Mouse (Mus musculus) ES-Bruce4 (cell line): Measurements from ENCODE around the gene Cnot1. TPM values are rescaled to one million over a fixed set of nuclear protein-coding genes. Genes with fewer than 3 reads are reported as not detected.
"Not testable (repeated sequence)": the region's sequence is repeated elsewhere in the genome, so short reads cannot be mapped to it uniquely, and the experiment has no call there.

Experiments
- H3K27ac ChIP-seq: 2 replicates; pipeline ENCODE4 v1.5.1; 2012; ENCODE audit warnings: low read length, inconsistent platforms; ENCODE audit not compliant: insufficient read depth
- H3K27me3 ChIP-seq: 2 replicates; pipeline ENCODE4 v1.6.1; 2012; ENCODE audit warnings: mild to moderate bottlenecking, low read length, inconsistent platforms; ENCODE audit not compliant: control insufficient read depth, poor library complexity, insufficient read depth, severe bottlenecking
- H3K36me3 ChIP-seq: 2 replicates; pipeline ENCODE4 v1.6.1; 2012; ENCODE audit warnings: inconsistent platforms, mild to moderate bottlenecking, low read length, moderate library complexity; ENCODE audit not compliant: control insufficient read depth, poor library complexity, insufficient read depth, severe bottlenecking
- H3K4me1 ChIP-seq: one replicate; pipeline ENCODE4 v1.8.1; 2011; ENCODE audit warnings: low read length; ENCODE audit not compliant: control insufficient read depth, insufficient read depth
- H3K4me3 ChIP-seq: 2 replicates; pipeline ENCODE4 v1.5.1; 2011; ENCODE audit warnings: low read depth, mild to moderate bottlenecking, low read length
- H3K9ac ChIP-seq: 2 replicates; pipeline ENCODE4 v1.6.1; 2012; ENCODE audit warnings: low read depth, mild to moderate bottlenecking, inconsistent platforms; ENCODE audit not compliant: poor library complexity, severe bottlenecking
- H3K9me3 ChIP-seq: replicated peaks from 2 replicates; pipeline ENCODE4 v1.6.1; 2012; ENCODE audit warnings: mild to moderate bottlenecking, low read length, inconsistent platforms; ENCODE audit not compliant: control insufficient read depth, poor library complexity, insufficient read depth, severe bottlenecking
- CTCF ChIP-seq: IDR thresholded peaks from one replicate; pipeline ENCODE4 v1.8.1; 2011; ENCODE audit warnings: low read depth, low read length
- EP300 ChIP-seq: IDR thresholded peaks from 2 replicates; pipeline ENCODE4 v1.6.1; 2011; ENCODE audit warnings: low read depth, low read length; ENCODE audit not compliant: insufficient read depth
- POLR2A ChIP-seq: IDR thresholded peaks from one replicate; pipeline ENCODE4 v1.8.1; 2011; ENCODE audit warnings: low read length; ENCODE audit not compliant: insufficient read depth
- polyA plus RNA-seq: library from polyadenylated mRNA; stranded (reverse); fragments of >200 nt; gene quantifications from 2 replicates; pipeline ENCODE4 v1.2.4, GENCODE M21; 2011; ENCODE audit warnings: low read depth; ENCODE audit not compliant: missing spikeins, insufficient read depth, insufficient read length

Gene Cnot1
- polyA plus RNA-seq, 1 experiment: 465 TPM

- H3K27ac ChIP-seq: no peak overlapping the region
- H3K4me1 ChIP-seq: peaks cover 3% of the 10 kb centered on the region
- no peak overlapping the region for H3K9ac ChIP-seq
- no peak for TF ChIP-seq CTCF
- TF ChIP-seq EP300: no peak
- TF ChIP-seq POLR2A: no peak
- H3K27me3 ChIP-seq: no peaks in the 10 kb centered on the region
- peaks cover 56% of the 10 kb centered on the region for H3K36me3 ChIP-seq
- H3K4me3 ChIP-seq: no peak overlapping the region
- H3K9me3 ChIP-seq: no peaks in the 10 kb centered on the region
These were observed 5.0 kb downstream of the Cnot1 start for GRCm38 (mm10) chr8:95802231-95802630.

GRCm38 (mm10) chr8:95801476-95802064, 5.7 kb downstream of the Cnot1 start:
- Histone ChIP-seq H3K36me3 (peaks cover 56% of the 10 kb centered on the region), H3K4me3 (no peak overlapping the region), H3K4me1 (peaks cover 3% of the 10 kb centered on the region), H3K9me3 (no peaks in the 10 kb centered on the region), H3K9ac (no peak overlapping the region), H3K27me3 (no peaks in the 10 kb centered on the region), H3K27ac (no peak overlapping the region; the same call in 1 of the 2 replicates)
- TF ChIP-seq EP300: no peak
- TF ChIP-seq POLR2A: no peak
- no peak for TF ChIP-seq CTCF

DNA sequence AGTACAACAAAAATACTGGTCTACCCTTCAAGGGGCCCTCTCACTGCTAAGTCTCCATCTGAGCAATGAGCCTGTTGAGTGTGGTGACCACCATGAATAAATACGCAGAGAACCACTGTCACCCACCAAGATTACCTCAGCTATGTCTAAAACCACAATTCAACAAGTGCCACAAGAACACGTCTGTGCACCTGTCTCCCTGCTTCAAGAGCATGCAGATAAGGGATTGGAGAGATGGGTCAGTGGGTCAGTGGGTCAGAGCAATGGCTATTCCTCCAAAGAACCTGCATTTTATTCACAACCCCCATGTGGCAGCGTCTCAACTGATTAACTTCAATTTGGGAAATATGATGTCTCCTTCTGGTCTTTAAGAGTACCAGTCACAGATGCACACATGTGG, 6.9 kb downstream of the Cnot1 start:
- peak overlapping the region; percentile 19; the same call in 1 of the 2 replicates for H3K27ac ChIP-seq
- H3K36me3 ChIP-seq: peaks cover 56% of the 10 kb centered on the region

DNA sequence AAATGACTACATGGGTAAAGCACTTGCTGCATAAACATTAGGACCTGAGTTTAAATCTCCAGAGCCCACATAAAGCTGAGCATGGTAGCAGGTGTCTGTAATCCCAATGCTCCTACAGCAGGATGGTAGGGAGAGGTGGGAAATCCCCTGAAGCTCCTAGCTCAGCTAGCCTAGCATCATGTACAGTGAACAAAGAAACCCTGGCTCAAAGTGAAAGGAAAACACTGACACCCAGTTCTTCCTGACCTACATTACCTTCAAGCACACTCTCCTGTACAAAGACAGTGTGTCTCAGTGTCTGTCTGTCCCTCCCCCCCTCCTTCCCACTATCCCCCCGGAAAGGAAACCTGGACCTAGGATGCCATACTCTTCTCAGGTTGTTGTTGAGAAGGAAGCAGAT, 7.4 kb downstream of the Cnot1 start:
- TF ChIP-seq POLR2A (no peak), EP300 (no peak), CTCF (no peak)
- Histone ChIP-seq H3K36me3 (peaks cover 52% of the 10 kb centered on the region), H3K9me3 (no peaks in the 10 kb centered on the region), H3K27ac (peak overlapping the region; percentile 19; the same call in 1 of the 2 replicates), H3K4me1 (peaks cover 3% of the 10 kb centered on the region), H3K4me3 (no peak overlapping the region), H3K9ac (no peak overlapping the region), H3K27me3 (no peaks in the 10 kb centered on the region)

More for the DNA sequence above, 6.9 kb downstream of the Cnot1 start:
- Histone ChIP-seq H3K4me1 (peaks cover 3% of the 10 kb centered on the region), H3K4me3 (no peak overlapping the region), H3K9me3 (no peaks in the 10 kb centered on the region), H3K27me3 (no peaks in the 10 kb centered on the region), H3K9ac (no peak overlapping the region)
- TF ChIP-seq POLR2A (no peak), EP300 (no peak), CTCF (no peak)

- Histone ChIP-seq H3K27me3 (no peaks in the 10 kb centered on the region), H3K36me3 (peaks cover 47% of the 10 kb centered on the region), H3K27ac (no peak overlapping the region; the same call in 1 of the 2 replicates), H3K4me1 (peaks cover 3% of the 10 kb centered on the region), H3K4me3 (no peak overlapping the region), H3K9ac (no peak overlapping the region), H3K9me3 (no peaks in the 10 kb centered on the region)
- TF ChIP-seq CTCF (no peak), EP300 (no peak), POLR2A (no peak)
These were observed 8.1 kb downstream of the Cnot1 start for GRCm38 (mm10) chr8:95799117-95799516.

- H3K36me3 ChIP-seq: peaks cover 32% of the 10 kb centered on the region
- not testable (repeated sequence) for H3K27ac ChIP-seq, H3K27me3 ChIP-seq, H3K9ac ChIP-seq, H3K9me3 ChIP-seq, H3K4me3 ChIP-seq, H3K4me1 ChIP-seq
These were observed 11.8 kb downstream of the Cnot1 start for GRCm38 (mm10) chr8:95795333-95796061.
